Mouse (Mus musculus) hindbrain, embryonic 10.5 days (tissue): Measurements from ENCODE around the gene Umad1. TPM values are rescaled to one million over a fixed set of nuclear protein-coding genes. Genes with fewer than 3 reads are reported as not detected.

Experiments
- DNase-seq: peaks from one replicate; pipeline ENCODE4 v3.0.0-alpha.2; 2017; ENCODE audit warnings: low spot score
- H3K27ac ChIP-seq: fragments of 300-500 bp; sonication (generic); 2 replicates; pipeline ENCODE4 v1.5.1; 2016; ENCODE audit warnings: mild to moderate bottlenecking, moderate library complexity
- H3K27me3 ChIP-seq: fragments of 300-500 bp; sonication (generic); 2 replicates; pipeline ENCODE4 v1.6.1; 2016; ENCODE audit warnings: mild to moderate bottlenecking; ENCODE audit not compliant: poor library complexity, insufficient read depth, severe bottlenecking
- H3K36me3 ChIP-seq: fragments of 300-500 bp; sonication (generic); 2 replicates; pipeline ENCODE4 v1.6.1; 2016; ENCODE audit warnings: mild to moderate bottlenecking, moderate library complexity
- H3K4me1 ChIP-seq: fragments of 300-500 bp; sonication (generic); replicated peaks from 2 replicates; pipeline ENCODE4 v1.6.1; 2016; ENCODE audit warnings: mild to moderate bottlenecking
- H3K4me3 ChIP-seq: fragments of 300-500 bp; sonication (generic); 2 replicates; pipeline ENCODE4 v1.5.1; 2016; ENCODE audit warnings: mild to moderate bottlenecking, moderate library complexity
- H3K9me3 ChIP-seq: fragments of 300-500 bp; sonication (generic); 2 replicates; pipeline ENCODE4 v1.6.1; 2016; ENCODE audit warnings: mild to moderate bottlenecking, moderate library complexity
- WGBS: fragments of 180-500 bp; shearing (Covaris S2); methylation state at CpG from one replicate; pipeline ENCODE4 v1.1.7; 2016; 5-methylcytosine and 5-hydroxymethylcytosine counted together
- polyA plus RNA-seq: library from polyadenylated mRNA; unstranded; fragments of >200 nt; fragmentation: Nextera tagmentation; extraction: Ambion mirVana; gene quantifications from 2 replicates; pipeline ENCODE4 v1.2.1, GENCODE M21; 2016

Umad1 gene
- polyA plus RNA-seq, 1 experiment from 2014 or later, result 22.7 TPM

- Histone ChIP-seq H3K4me3 (no peak overlapping the region), H3K36me3 (no peaks in the 10 kb centered on the region), H3K27me3 (no peaks in the 10 kb centered on the region), H3K4me1 (no peaks in the 10 kb centered on the region), H3K27ac (no peak overlapping the region), H3K9me3 (peaks cover 3% of the 10 kb centered on the region; the same call in 1 of the 2 replicates)
- WGBS, result 89% methylated on average over 9 of the region's 9 CpGs
- DNase-seq, result no peak
Observed at GRCm38 (mm10) chr6:8336487-8337390, 77.7 kb downstream of the Umad1 start.

GRCm38 (mm10) chr6:8339453-8339852, 80.4 kb downstream of the Umad1 start:
- Histone ChIP-seq H3K27me3 (no peaks in the 10 kb centered on the region), H3K9me3 (no peaks in the 10 kb centered on the region), H3K36me3 (no peaks in the 10 kb centered on the region), H3K4me3 (no peak overlapping the region), H3K27ac (no peak overlapping the region), H3K4me1 (no peaks in the 10 kb centered on the region)
- no peak for DNase-seq
- WGBS, result 92% methylated on average over 6 of the region's 6 CpGs

- Histone ChIP-seq H3K4me3 (no peak overlapping the region), H3K27ac (no peak overlapping the region), H3K36me3 (no peaks in the 10 kb centered on the region), H3K9me3 (no peaks in the 10 kb centered on the region), H3K27me3 (no peaks in the 10 kb centered on the region), H3K4me1 (no peaks in the 10 kb centered on the region)
- 92% methylated on average over 4 of the region's 4 CpGs for WGBS
- no peak for DNase-seq
Observed at GRCm38 (mm10) chr6:8343271-8343670, 84.2 kb downstream of the Umad1 start.

GRCm38 (mm10) chr6:8345219-8345856, 86.2 kb downstream of the Umad1 start:
- H3K9me3 ChIP-seq, result no peaks in the 10 kb centered on the region
- no peaks in the 10 kb centered on the region for H3K4me1 ChIP-seq
- no peak overlapping the region for H3K4me3 ChIP-seq
- no peak overlapping the region for H3K27ac ChIP-seq
- DNase-seq, result no peak
- H3K36me3 ChIP-seq, result no peaks in the 10 kb centered on the region
- no peaks in the 10 kb centered on the region for H3K27me3 ChIP-seq
- 75% methylated on average over 5 of the region's 5 CpGs for WGBS

- Histone ChIP-seq H3K36me3 (no peaks in the 10 kb centered on the region), H3K4me1 (no peaks in the 10 kb centered on the region), H3K27ac (no peak overlapping the region), H3K4me3 (no peak overlapping the region), H3K27me3 (no peaks in the 10 kb centered on the region), H3K9me3 (no peaks in the 10 kb centered on the region)
- no peak for DNase-seq
- 95% methylated on average over 2 of the region's 2 CpGs for WGBS
Observed at GRCm38 (mm10) chr6:8347154-8347553, 88.1 kb downstream of the Umad1 start.

- DNase-seq, result no peak
- no peak overlapping the region for H3K4me3 ChIP-seq
- no peaks in the 10 kb centered on the region for H3K36me3 ChIP-seq
- H3K27ac ChIP-seq, result no peak overlapping the region
- WGBS, result 95% methylated on average over 1 of the region's 1 CpGs
- H3K9me3 ChIP-seq, result no peaks in the 10 kb centered on the region
- no peaks in the 10 kb centered on the region for H3K27me3 ChIP-seq
- no peaks in the 10 kb centered on the region for H3K4me1 ChIP-seq
Observed at GRCm38 (mm10) chr6:8348344-8348743, 89.3 kb downstream of the Umad1 start.

GRCm38 (mm10) chr6:8349060-8349670, 90.1 kb downstream of the Umad1 start:
- Histone ChIP-seq H3K9me3 (no peaks in the 10 kb centered on the region), H3K27ac (no peak overlapping the region), H3K27me3 (no peaks in the 10 kb centered on the region), H3K4me3 (no peak overlapping the region), H3K36me3 (no peaks in the 10 kb centered on the region), H3K4me1 (no peaks in the 10 kb centered on the region)
- WGBS, result 87% methylated on average over 2 of the region's 2 CpGs
- DNase-seq, result no peak

GRCm38 (mm10) chr6:8351507-8351906, 92.4 kb downstream of the Umad1 start:
- Histone ChIP-seq H3K4me1 (no peaks in the 10 kb centered on the region), H3K9me3 (no peaks in the 10 kb centered on the region), H3K36me3 (no peaks in the 10 kb centered on the region), H3K27me3 (no peaks in the 10 kb centered on the region), H3K4me3 (no peak overlapping the region), H3K27ac (no peak overlapping the region)
- no peak for DNase-seq
- 91% methylated on average over 2 of the region's 2 CpGs for WGBS

- H3K36me3 ChIP-seq, result no peaks in the 10 kb centered on the region
- H3K27ac ChIP-seq, result no peak overlapping the region
- no peaks in the 10 kb centered on the region for H3K4me1 ChIP-seq
- no peak overlapping the region for H3K4me3 ChIP-seq
- no peak for DNase-seq
- no peaks in the 10 kb centered on the region for H3K9me3 ChIP-seq
- WGBS, result 68% methylated on average over 12 of the region's 12 CpGs
- H3K27me3 ChIP-seq, result no peaks in the 10 kb centered on the region
Observed at GRCm38 (mm10) chr6:8352533-8353168, 93.6 kb downstream of the Umad1 start.

GRCm38 (mm10) chr6:8353461-8353860, 94.4 kb downstream of the Umad1 start:
- H3K4me3 ChIP-seq, result no peak overlapping the region
- H3K4me1 ChIP-seq, result no peaks in the 10 kb centered on the region
- 78% methylated on average over 4 of the region's 4 CpGs for WGBS
- H3K36me3 ChIP-seq, result no peaks in the 10 kb centered on the region
- 0 out of 2 replicates have a peak overlapping the region, but pooled peaks have one; percentile 23 for H3K27ac ChIP-seq
- DNase-seq, result no peak
- H3K27me3 ChIP-seq, result no peaks in the 10 kb centered on the region
- H3K9me3 ChIP-seq, result no peaks in the 10 kb centered on the region

GRCm38 (mm10) chr6:8354846-8355245, 95.8 kb downstream of the Umad1 start:
- H3K27ac ChIP-seq, result no peak overlapping the region
- DNase-seq, result no peak
- 90% methylated on average over 4 of the region's 4 CpGs for WGBS
- no peaks in the 10 kb centered on the region for H3K36me3 ChIP-seq
- no peaks in the 10 kb centered on the region for H3K4me1 ChIP-seq
- no peaks in the 10 kb centered on the region for H3K27me3 ChIP-seq
- H3K9me3 ChIP-seq, result no peaks in the 10 kb centered on the region
- H3K4me3 ChIP-seq, result no peak overlapping the region

GRCm38 (mm10) chr6:8358232-8358631, 99.1 kb downstream of the Umad1 start:
- no peak overlapping the region for H3K4me3 ChIP-seq

More at GRCm38 (mm10) chr6:8358232-8358631, 99.1 kb downstream of the Umad1 start:
- no peaks in the 10 kb centered on the region for H3K9me3 ChIP-seq
- H3K27me3 ChIP-seq, result no peaks in the 10 kb centered on the region
- 80% methylated on average over 2 of the region's 2 CpGs for WGBS
- no peak for DNase-seq
- H3K4me1 ChIP-seq, result no peaks in the 10 kb centered on the region
- H3K27ac ChIP-seq, result no peak overlapping the region
- H3K36me3 ChIP-seq, result no peaks in the 10 kb centered on the region
